Mouse (Mus musculus) right cerebral cortex, adult 18-20 months (tissue): ENCODE measurements at regions not wholly inside any gene's neighbourhood (a gene's known extent, or its start where the extent isn't known, plus 50 kb on each side); places are given as distances from the start of the nearest gene placed in this dataset.

Source experiments
- DNase-seq: peaks from one replicate; pipeline ENCODE4 v3.0.0; 2022; ENCODE audit warnings: mixed read lengths

DNA sequence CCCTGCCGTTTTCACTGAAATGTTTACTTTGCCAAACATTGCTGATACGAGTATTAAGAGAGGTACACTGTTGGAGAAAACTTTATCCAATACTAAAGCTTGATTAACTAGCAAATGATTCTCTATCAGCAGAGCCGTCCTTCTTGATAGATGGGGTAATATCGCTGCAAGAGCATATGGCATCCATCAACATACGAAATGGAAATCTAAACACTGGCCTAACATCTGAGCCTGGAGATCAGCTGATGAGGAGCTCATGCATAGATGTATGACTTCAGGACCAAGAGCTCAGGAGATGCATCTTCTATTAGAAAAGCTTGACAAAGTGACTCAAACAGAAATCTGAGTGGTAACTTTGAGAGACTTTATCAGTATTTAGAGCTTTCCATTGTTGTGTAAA, 666.5 kb downstream of the Defb40 start:
- DNase-seq, result no peak

DNA sequence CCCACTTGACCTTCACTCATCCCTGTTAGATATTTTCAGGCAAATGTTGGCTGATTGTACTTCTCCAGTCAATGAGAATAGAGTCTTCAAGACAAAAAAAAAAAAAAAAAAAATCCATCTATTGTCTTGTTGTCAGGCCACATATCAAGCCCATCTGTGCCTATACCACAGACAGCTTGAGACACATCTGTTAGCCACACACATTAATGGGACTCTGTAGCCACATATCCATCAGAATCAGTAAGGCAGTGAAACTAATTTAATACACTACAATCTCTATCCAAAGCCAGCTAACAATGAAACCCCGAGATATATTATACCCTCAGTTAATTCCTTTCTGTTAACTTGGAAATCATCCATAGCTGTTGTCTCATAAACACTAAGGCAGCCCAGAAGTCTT, 667.1 kb downstream of the Defb40 start:
- DNase-seq, result no peak

- peak; percentile 16 for DNase-seq
These were observed 690.4 kb downstream of the Defb40 start for GRCm38 (mm10) chr8:18287536-18288237.

DNA sequence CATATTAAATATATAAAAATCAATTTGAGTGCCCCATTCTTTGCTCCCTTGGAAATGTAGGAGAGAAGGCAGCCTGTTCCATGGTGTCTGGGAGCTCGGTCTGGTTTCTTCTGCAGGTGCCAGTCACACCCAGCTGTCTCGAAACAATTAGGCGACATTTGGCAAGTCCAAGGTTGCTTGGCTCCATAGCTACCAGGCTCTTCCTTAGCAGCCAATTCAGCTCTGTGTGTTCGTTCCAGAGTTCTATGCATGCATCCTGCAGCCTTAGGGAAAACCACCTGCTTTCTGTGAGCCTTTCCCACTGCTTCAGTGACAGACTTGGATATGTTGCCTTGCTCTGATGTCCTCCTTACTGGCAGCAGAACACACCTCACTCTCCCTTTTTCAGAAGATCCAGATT, 698.1 kb downstream of the Defb40 start:
- DNase-seq, result no peak

- peak; percentile 72 for DNase-seq
These were observed 709.8 kb downstream of the Defb40 start for GRCm38 (mm10) chr8:18268301-18268700.

- DNase-seq, result peak; percentile 32
These were observed 719.6 kb downstream of the Defb40 start for GRCm38 (mm10) chr8:18258287-18258961.

DNA sequence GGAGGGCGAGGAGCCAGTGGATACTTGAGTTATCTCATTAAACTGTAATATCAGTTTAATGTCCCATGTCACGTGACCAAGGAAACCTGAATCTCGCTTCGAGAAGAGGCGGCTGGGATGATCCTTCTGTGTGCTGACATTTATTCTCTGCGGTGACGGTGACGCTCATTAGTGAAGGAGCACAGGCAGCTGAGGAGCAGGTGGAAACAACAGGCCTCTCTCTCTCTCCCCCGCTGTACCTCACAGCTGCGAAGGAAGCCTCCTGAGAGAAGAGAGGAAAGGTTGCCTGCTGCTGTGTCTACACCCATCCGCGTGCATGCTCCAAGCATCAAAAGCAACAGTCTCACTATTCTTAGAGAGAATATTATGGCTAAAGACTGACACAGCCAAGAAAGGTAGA, 731.8 kb downstream of the Defb40 start:
- no peak for DNase-seq

DNA sequence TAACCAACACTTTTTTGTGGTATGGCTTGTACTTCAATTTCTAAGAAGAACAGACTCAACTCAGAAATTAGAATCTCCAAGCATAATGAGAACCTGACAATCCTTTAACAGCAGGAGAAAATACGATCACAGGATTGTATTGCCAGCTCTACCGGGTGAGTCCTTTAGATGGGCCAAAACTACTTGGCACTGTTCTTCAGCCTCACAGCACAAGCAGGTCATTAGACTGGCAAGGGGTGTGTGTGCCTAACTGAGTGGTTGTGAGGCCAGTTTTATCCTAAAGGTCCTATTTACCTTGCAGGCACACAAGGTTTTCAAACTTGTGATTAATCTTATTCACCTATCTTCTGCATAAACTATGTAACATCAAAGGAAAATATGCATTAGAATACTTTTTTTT, 760.5 kb downstream of the Defb40 start:
- no peak for DNase-seq

DNA sequence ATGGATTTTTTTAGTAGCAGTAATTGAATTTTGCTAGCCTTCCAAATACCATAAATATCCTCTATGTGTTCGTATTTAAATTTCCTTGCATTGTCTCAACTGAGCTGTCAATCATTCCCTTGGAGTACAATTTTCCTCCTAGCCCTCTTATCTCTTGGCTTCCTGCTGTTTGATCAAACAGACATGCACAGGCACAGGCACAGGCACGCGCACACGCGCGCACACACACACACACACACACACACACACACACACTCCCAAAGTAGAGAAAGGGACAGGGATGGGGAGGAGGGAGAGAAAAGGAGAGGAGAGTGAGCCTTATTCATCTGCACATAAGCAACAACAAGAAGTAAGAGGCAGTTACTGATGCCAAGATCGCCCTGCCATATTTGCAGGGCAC, 760.9 kb downstream of the Defb40 start:
- DNase-seq, result no peak

DNA sequence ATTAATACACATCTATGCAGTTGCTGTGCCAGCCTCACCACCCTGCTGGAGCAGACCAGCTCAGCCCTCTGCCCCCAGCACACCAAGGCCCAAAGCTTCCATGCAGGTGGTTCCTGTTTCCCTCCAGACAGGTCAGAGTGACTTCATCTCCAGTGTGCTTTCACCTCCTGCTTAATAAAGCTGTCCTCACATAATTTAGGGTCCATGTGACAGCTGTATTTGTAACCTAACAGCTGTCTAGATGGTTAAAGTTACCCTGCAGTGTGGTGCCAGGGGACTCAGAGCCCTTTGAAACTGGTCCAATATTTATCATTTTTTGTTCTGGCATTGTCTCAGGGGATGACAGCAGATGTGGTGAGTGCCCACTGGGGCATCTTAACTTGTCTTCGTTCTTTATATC, 761.5 kb downstream of the Defb40 start:
- DNase-seq, result no peak

GRCm38 (mm10) chr8:18210067-18210466, 768.0 kb downstream of the Defb40 start:
- DNase-seq, result no peak

DNA sequence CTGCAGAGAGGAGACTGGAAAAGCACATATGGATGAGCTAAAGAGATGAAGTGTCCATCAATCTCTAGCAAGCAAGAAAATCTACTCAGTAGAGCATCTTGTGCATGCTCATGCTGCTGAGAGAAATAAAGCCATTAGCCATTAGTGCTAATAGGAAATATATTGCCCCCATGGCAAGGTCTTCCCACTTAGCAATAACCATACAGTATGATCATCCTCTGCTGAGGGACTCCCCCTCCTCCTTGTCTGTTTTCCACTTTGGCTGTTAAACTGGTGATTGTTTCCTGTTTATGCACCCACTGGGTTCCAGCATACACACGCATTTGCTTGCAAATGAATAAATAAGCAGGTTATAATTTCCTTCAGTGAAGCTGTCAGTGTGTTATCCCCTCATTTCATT, 769.4 kb downstream of the Defb40 start:
- DNase-seq, result no peak

GRCm38 (mm10) chr8:18187486-18187885, 790.6 kb downstream of the Defb40 start:
- no peak for DNase-seq

- no peak for DNase-seq
These were observed 802.4 kb downstream of the Defb40 start for GRCm38 (mm10) chr8:18175544-18176092.

DNA sequence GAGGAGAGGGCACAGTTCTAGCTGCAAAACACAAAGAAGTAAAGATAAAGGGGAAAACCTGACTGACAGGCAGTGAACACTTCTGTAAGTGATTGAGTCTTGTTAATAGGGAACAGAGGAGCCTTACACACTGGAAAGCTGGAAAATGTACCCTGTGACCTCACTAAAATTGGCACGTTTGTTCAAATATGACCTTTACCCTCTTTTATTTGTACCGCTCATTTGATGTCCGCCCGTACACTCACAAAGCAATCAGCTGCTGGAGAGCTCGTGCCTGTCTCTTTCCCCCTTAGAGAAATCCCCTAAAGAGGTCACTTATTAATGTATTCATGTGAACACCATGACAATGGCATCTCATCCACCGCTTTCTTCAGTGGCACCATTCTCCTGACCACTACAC, 819.4 kb downstream of the Defb40 start:
- DNase-seq, result no peak

- DNase-seq, result no peak
These were observed 862.6 kb downstream of the Defb40 start for GRCm38 (mm10) chr8:18115333-18116044.

GRCm38 (mm10) chr8:18113262-18113661, 864.8 kb downstream of the Defb40 start:
- DNase-seq, result no peak

DNA sequence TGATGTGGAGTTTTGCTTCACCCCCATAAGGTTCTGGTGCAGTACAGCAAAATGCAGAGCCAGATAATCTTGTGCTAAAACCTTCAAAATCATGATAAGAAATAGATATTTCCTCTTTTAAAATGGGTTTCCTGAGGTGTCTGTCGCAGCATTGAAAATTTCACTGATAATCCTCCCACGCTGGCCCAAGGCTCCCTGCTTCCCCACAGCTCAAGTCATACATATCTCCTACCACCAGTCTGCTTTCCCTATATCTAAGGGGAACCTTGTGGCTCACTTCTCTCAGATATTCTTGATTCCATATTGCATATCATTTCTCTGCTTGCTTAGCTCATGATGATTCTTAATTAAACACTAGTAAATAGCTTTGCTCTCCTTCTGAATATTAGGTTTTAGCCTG, 868.6 kb downstream of the Defb40 start:
- no peak for DNase-seq

GRCm38 (mm10) chr8:18106827-18107226, 871.2 kb downstream of the Defb40 start:
- no peak for DNase-seq

DNA sequence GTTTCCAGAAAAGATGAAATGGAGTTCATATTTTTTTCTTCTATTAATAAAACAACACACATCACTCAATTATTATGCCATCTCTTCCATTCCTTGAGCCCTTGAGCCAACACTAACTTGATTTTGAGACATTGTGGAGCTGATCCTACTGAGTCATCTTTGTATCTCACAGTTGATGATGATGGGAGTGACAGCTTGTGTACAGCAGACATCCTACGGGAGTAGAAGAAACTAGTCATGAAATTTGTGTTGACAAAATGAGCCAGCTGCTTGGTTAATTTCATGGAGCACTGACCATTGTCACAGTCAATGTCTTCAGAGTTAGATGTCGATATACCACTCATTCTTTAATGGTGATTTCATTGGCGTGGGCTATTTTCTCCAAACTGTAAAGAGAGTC, 912.6 kb downstream of the Defb40 start:
- no peak for DNase-seq

- DNase-seq, result peak; percentile 2
These were observed 918.5 kb downstream of the Defb40 start for GRCm38 (mm10) chr8:18059526-18059925.

- no peak for DNase-seq
These were observed 956.9 kb downstream of the Defb40 start for GRCm38 (mm10) chr8:18021196-18021595.

DNA sequence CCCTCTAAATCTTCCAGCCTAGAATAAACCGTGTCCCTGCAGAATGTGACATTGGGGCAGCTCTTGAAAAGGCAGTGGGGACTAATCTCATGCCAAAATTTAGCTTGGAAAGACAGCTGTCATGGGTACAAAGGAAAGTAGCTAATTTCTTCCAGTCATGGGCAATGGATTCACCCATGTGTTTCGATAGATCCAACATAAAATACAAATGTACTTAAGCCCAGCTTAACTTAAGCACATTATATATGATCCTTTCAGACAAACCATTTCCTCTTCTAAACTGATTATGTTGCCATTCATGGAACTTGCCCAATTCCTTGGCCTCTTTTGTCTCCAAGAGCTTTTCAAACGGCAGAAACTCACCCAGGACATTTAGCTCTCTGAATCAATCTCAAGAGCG, 970.5 kb downstream of the Defb40 start:
- DNase-seq, result no peak

DNA sequence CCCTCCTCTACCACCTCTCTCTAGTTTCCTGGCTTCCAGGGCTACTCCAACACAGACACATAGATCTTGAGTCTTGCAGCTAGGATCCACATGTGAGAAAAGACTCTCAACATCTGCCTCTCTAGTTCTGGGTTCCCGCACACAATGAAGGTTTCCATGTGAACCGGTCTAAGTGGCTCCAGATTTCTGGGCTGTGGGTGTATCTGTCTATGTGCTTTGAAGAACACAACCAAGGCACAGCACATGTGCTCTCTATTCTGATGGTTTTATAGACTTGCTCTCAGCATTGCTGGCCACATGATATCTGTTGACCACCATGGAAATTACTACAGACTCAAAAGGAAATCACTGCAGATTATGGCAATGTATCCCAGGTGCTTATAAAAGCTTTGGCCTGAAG, 972.4 kb downstream of the Defb40 start:
- no peak for DNase-seq
